Comparison of ENCODE assay signal across 8 mouse cellular contexts in genomic region chr5:134572508-134573214, GRCm38 (mm10). TPM values are rescaled to one million over a fixed set of nuclear protein-coding genes. Genes with fewer than 3 reads are reported as not detected.
A peak's percentile ranks its signal among the peaks of the same experiment; 100 is the strongest.
DNase-seq lines count a peak whose midpoint lies in the region; ATAC-seq and TF ChIP-seq lines count a peak whose summit lies in the region.

No protein-coding gene starts in this region.

- H3K27ac ChIP-seq in forebrain, postnatal 0 days (ENCODE audit: low read depth, low read length): peak overlapping the region; percentile 57; the same call in 1 of the 2 replicates

- H3K27me3 ChIP-seq in forebrain, postnatal 0 days (ENCODE audit: insufficient read depth, low read length): no peaks in the 10 kb centered on the region
- H3K27me3 ChIP-seq in megakaryocyte, embryonic 14.5 days (replicated peaks): no peaks in the 10 kb centered on the region

- WGBS in forebrain, postnatal 0 days: 40% methylated on average over 10 of the region's 10 CpGs

- no peak for ATAC-seq in forebrain, postnatal 0 days
- ATAC-seq in cerebellum, adult (ENCODE audit: insufficient number of reproducible peaks, low FRiP score, low TSS enrichment): no peak

- no peak overlapping the region for H3K9ac ChIP-seq in forebrain, postnatal 0 days

- no peaks in the 10 kb centered on the region for H3K36me3 ChIP-seq in forebrain, postnatal 0 days (ENCODE audit: insufficient read depth)
- H3K36me3 ChIP-seq in megakaryocyte, embryonic 14.5 days (replicated peaks; ENCODE audit: low read length): no peaks in the 10 kb centered on the region

- peak; percentile 37 for DNase-seq in adrenal gland, postnatal 10 days
- no peak for DNase-seq in adrenal gland, adult 8-10 months
- no peak for DNase-seq in forebrain, postnatal 0 days
- peak; percentile 67 for DNase-seq in kidney, adult 9 months
- no peak for DNase-seq in cerebellum, adult 11-12 months
- no peak for DNase-seq in embryo, embryonic 9.5 days (ENCODE audit: extremely low spot score)

- no peak for TF ChIP-seq CTCF in forebrain, postnatal 0 days (IDR thresholded peaks at IDR 0.05; ENCODE audit: low read depth)

- H3K4me2 ChIP-seq in forebrain, postnatal 0 days (ENCODE audit: low read depth): peak overlapping the region; percentile 84

- H3K4me3 ChIP-seq in forebrain, postnatal 0 days (ENCODE audit: low read depth, low read length): peak overlapping the region; percentile 52; the same call in 1 of the 2 replicates
- H3K4me3 ChIP-seq in megakaryocyte, embryonic 14.5 days (replicated peaks): peak overlapping the region; percentile 90

- no peaks in the 10 kb centered on the region for H3K9me3 ChIP-seq in forebrain, postnatal 0 days (ENCODE audit: low read length)
- peaks cover 2% of the 10 kb centered on the region; the same call in 1 of the 2 replicates for H3K9me3 ChIP-seq in megakaryocyte, embryonic 14.5 days

- H3K4me1 ChIP-seq in forebrain, postnatal 0 days (ENCODE audit: insufficient read depth): peaks cover 8% of the 10 kb centered on the region; the same call in 1 of the 2 replicates
- peaks cover 39% of the 10 kb centered on the region for H3K4me1 ChIP-seq in megakaryocyte, embryonic 14.5 days

RNA-seq across cellular contexts. Expression of gene Rfc2, which starts 8.5 kb away (rescaled TPM):
- total RNA-seq in adrenal gland, postnatal 10 days (2021): 10 to 100 TPM; 51.1 to 56.7 TPM
- total RNA-seq in adrenal gland, adult 8-10 months (2022): 10 to 100 TPM; 39.8 to 56.8 (median 46.2) TPM
- 68.9 and 97.5 TPM in 2 replicates for total RNA-seq in forebrain, postnatal 0 days (2014; rRNA removed)
- 150 and 160 TPM in 2 replicates for polyA plus RNA-seq in forebrain, postnatal 0 days (2015; fragmentation: Nextera tagmentation; extraction: Ambion mirVana)
- polyA plus RNA-seq in megakaryocyte, embryonic 14.5 days (2012; ENCODE audit: insufficient read depth, low replicate concordance): 9.1 and 35.0 TPM in 2 replicates

RNA-seq across cellular contexts. Expression of gene Syna, which starts 12.7 kb away (rescaled TPM):
- total RNA-seq in adrenal gland, postnatal 10 days (2021): not detected
- not detected for total RNA-seq in adrenal gland, adult 8-10 months (2022)
- not detected in 2 replicates for total RNA-seq in forebrain, postnatal 0 days (2014; rRNA removed)
- 0.55 and 0.97 TPM in 2 replicates for polyA plus RNA-seq in forebrain, postnatal 0 days (2015; fragmentation: Nextera tagmentation; extraction: Ambion mirVana)
- polyA plus RNA-seq in megakaryocyte, embryonic 14.5 days (2012; ENCODE audit: insufficient read depth, low replicate concordance): not detected in 2 replicates

RNA-seq across cellular contexts. Expression of gene Clip2, which starts 20.4 kb away (rescaled TPM):
- total RNA-seq in adrenal gland, postnatal 10 days (2021): 10 to 100 TPM; 21.8 to 24.1 TPM
- total RNA-seq in adrenal gland, adult 8-10 months (2022): 10 to 100 TPM; 18.8 to 28.2 (median 22.9) TPM
- 162 and 164 TPM in 2 replicates for total RNA-seq in forebrain, postnatal 0 days (2014; rRNA removed)
- 12.7 and 14.5 TPM in 2 replicates for polyA plus RNA-seq in forebrain, postnatal 0 days (2015; fragmentation: Nextera tagmentation; extraction: Ambion mirVana)
- polyA plus RNA-seq in megakaryocyte, embryonic 14.5 days (2012; ENCODE audit: insufficient read depth, low replicate concordance): 32.0 and 86.2 TPM in 2 replicates

RNA-seq across cellular contexts. Expression of gene Lat2, which starts 42.2 kb away (rescaled TPM):
- 1 to 10 TPM; 3.8 to 4.3 TPM for total RNA-seq in adrenal gland, postnatal 10 days (2021)
- 10 to 100 TPM in 2 of 4 experiments, 1 to 10 TPM in 2; 4.8 to 11.3 (median 8.0) TPM for total RNA-seq in adrenal gland, adult 8-10 months (2022)
- total RNA-seq in forebrain, postnatal 0 days (2014; rRNA removed): 1.5 and 1.8 TPM in 2 replicates
- 1.2 and 2.5 TPM in 2 replicates for polyA plus RNA-seq in forebrain, postnatal 0 days (2015; fragmentation: Nextera tagmentation; extraction: Ambion mirVana)
- 16.9 and 67.9 TPM in 2 replicates for polyA plus RNA-seq in megakaryocyte, embryonic 14.5 days (2012; ENCODE audit: insufficient read depth, low replicate concordance)

Comparison
In these comparisons a context has a peak if more than half of its experiments do, and no peak if none do; other contexts are left out.
1. DNase-seq: peak in adrenal gland, postnatal 10 days (single experiment) and kidney, adult 9 months (single experiment); none in adrenal gland, adult 8-10 months (single experiment), forebrain, postnatal 0 days (single experiment), cerebellum, adult 11-12 months (single experiment) and embryo, embryonic 9.5 days (single experiment).